Mouse (Mus musculus): ENCODE data around the gene Lmx1a.

The Lmx1a gene

GRCm38 (mm10) chr1:167788684-167789413 lies 99.8 kb downstream of the Lmx1a start:
- no peak for DNase-seq

- DNase-seq: no peak
Observed at GRCm38 (mm10) chr1:167789448-167789847, 100.4 kb downstream of the Lmx1a start.

GRCm38 (mm10) chr1:167790688-167791087 lies 101.7 kb downstream of the Lmx1a start:
- DNase-seq: no peak

GRCm38 (mm10) chr1:167791221-167791620 lies 102.2 kb downstream of the Lmx1a start:
- no peak for DNase-seq

GRCm38 (mm10) chr1:167801923-167802322 lies 112.9 kb downstream of the Lmx1a start:
- DNase-seq: no peak

- no peak for DNase-seq
Observed at GRCm38 (mm10) chr1:167802510-167803271, 113.7 kb downstream of the Lmx1a start.

GRCm38 (mm10) chr1:167803351-167803981 lies 114.4 kb downstream of the Lmx1a start:
- no peak for DNase-seq

GRCm38 (mm10) chr1:167804836-167805235 lies 115.8 kb downstream of the Lmx1a start:
- no peak for DNase-seq

GRCm38 (mm10) chr1:167811141-167811540 lies 122.1 kb downstream of the Lmx1a start:
- no peak for DNase-seq

GRCm38 (mm10) chr1:167815166-167815565 lies 126.1 kb downstream of the Lmx1a start:
- no peak for DNase-seq

- no peak for DNase-seq
Observed at GRCm38 (mm10) chr1:167817028-167817427, 128.0 kb downstream of the Lmx1a start.

GRCm38 (mm10) chr1:167817616-167818015 lies 128.6 kb downstream of the Lmx1a start:
- no peak for DNase-seq

- DNase-seq: no peak
Observed at GRCm38 (mm10) chr1:167820031-167820430, 131.0 kb downstream of the Lmx1a start.

- no peak for DNase-seq
Observed at GRCm38 (mm10) chr1:167821125-167821524, 132.1 kb downstream of the Lmx1a start.

GRCm38 (mm10) chr1:167830291-167830690 lies 141.3 kb downstream of the Lmx1a start:
- no peak for DNase-seq

GRCm38 (mm10) chr1:167831601-167832000 lies 142.6 kb downstream of the Lmx1a start:
- DNase-seq: no peak

GRCm38 (mm10) chr1:167854801-167855200 lies 165.8 kb downstream of the Lmx1a start:
- no peak for DNase-seq

- DNase-seq: no peak
Observed at GRCm38 (mm10) chr1:167872028-167872427, 183.0 kb downstream of the Lmx1a start.

GRCm38 (mm10) chr1:167874099-167874498 lies 185.1 kb downstream of the Lmx1a start:
- no peak for DNase-seq

GRCm38 (mm10) chr1:167877931-167878330 lies 188.9 kb downstream of the Lmx1a start:
- no peak for DNase-seq

GRCm38 (mm10) chr1:167878354-167878753 lies 189.3 kb downstream of the Lmx1a start:
- no peak for DNase-seq

GRCm38 (mm10) chr1:167885776-167886175 lies 196.7 kb downstream of the Lmx1a start:
- DNase-seq: no peak

- no peak for DNase-seq
Observed at GRCm38 (mm10) chr1:167888120-167888519, 199.1 kb downstream of the Lmx1a start.

GRCm38 (mm10) chr1:167888816-167889215 lies 199.8 kb downstream of the Lmx1a start:
- no peak for DNase-seq

Data from spleen, adult 18-20 months (tissue).